Mouse (Mus musculus) heart, embryonic 13.5 days (tissue): Measurements from ENCODE around the gene Dtx3. TPM values are rescaled to one million over a fixed set of nuclear protein-coding genes. Genes with fewer than 3 reads are reported as not detected.
"Not testable (repeated sequence)": the region's sequence is repeated elsewhere in the genome, so short reads cannot be mapped to it uniquely, and the experiment has no call there.

Source experiments
- ATAC-seq: fragments of 200-750 bp; cut with Nextera tagmentation; 2 replicates; pipeline ENCODE4 v1.8.0; 2017; ENCODE audit warnings: moderate TSS enrichment; ENCODE audit not compliant: insufficient number of reproducible peaks, low FRiP score, low TSS enrichment; ENCODE audit errors: extremely low read depth
- H3K27ac ChIP-seq: fragments of 300-500 bp; sonication (generic); replicated peaks from 2 replicates; pipeline ENCODE4 v1.5.1; 2015; ENCODE audit warnings: moderate library complexity, mild to moderate bottlenecking, inconsistent platforms
- H3K27me3 ChIP-seq: fragments of 300-500 bp; sonication (generic); replicated peaks from 2 replicates; pipeline ENCODE4 v1.6.1; 2015; ENCODE audit warnings: mild to moderate bottlenecking, inconsistent platforms
- H3K36me3 ChIP-seq: fragments of 300-500 bp; sonication (generic); 2 replicates; pipeline ENCODE4 v1.6.1; 2015; ENCODE audit warnings: mild to moderate bottlenecking, inconsistent platforms
- H3K4me1 ChIP-seq: fragments of 300-500 bp; sonication (generic); 2 replicates; pipeline ENCODE4 v1.6.1; 2015; ENCODE audit warnings: inconsistent platforms
- H3K4me2 ChIP-seq: fragments of 300-500 bp; sonication (generic); 2 replicates; pipeline ENCODE4 v1.6.1; 2015; ENCODE audit warnings: inconsistent platforms, mild to moderate bottlenecking, moderate library complexity
- H3K4me3 ChIP-seq: fragments of 300-500 bp; sonication (generic); 2 replicates; pipeline ENCODE4 v1.5.1; 2015; ENCODE audit warnings: moderate library complexity, mild to moderate bottlenecking, inconsistent platforms
- H3K9ac ChIP-seq: fragments of 300-500 bp; sonication (generic); 2 replicates; pipeline ENCODE4 v1.6.1; 2015; ENCODE audit warnings: inconsistent platforms, mild to moderate bottlenecking, moderate library complexity
- H3K9me3 ChIP-seq: fragments of 300-500 bp; sonication (generic); 2 replicates; pipeline ENCODE4 v1.6.1; 2016; ENCODE audit warnings: inconsistent platforms
- WGBS: fragments of 180-500 bp; shearing (Covaris S2); methylation state at CpG from one replicate; pipeline ENCODE4 v1.1.7; 2015; ENCODE audit warnings: mixed read lengths; 5-methylcytosine and 5-hydroxymethylcytosine counted together
- polyA plus RNA-seq: library from polyadenylated mRNA; unstranded; fragments of >200 nt; fragmentation: Nextera tagmentation; extraction: Ambion mirVana; gene quantifications from 2 replicates; pipeline ENCODE4 v1.2.1, GENCODE M21; 2015

Gene Dtx3
- polyA plus RNA-seq, 1 experiment from 2014 or later: 65.2 TPM

DNA sequence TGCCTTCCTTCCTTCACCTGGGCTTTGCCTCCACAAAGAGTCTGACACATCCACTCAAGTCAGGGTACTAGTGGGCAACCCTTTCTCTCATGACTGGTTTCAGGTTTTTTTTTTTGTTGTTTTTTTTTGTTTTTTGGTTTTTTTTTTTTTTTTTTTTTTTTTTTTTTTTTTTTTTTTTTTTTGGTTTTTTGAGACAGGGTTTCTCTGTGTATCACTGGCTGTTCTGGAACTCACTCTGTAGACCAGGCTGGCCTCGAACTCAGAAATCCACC lies 3.5 kb downstream of the Dtx3 start:
- H3K4me2 ChIP-seq, H3K9ac ChIP-seq, ATAC-seq, H3K9me3 ChIP-seq, H3K27me3 ChIP-seq, H3K4me3 ChIP-seq: not testable (repeated sequence)
- 56% methylated on average over 1 of the region's 1 CpGs for WGBS
- Histone ChIP-seq H3K27ac (peak overlapping the region; percentile 50), H3K4me1 (peaks cover 72% of the 10 kb centered on the region), H3K36me3 (peaks cover 27% of the 10 kb centered on the region)

DNA sequence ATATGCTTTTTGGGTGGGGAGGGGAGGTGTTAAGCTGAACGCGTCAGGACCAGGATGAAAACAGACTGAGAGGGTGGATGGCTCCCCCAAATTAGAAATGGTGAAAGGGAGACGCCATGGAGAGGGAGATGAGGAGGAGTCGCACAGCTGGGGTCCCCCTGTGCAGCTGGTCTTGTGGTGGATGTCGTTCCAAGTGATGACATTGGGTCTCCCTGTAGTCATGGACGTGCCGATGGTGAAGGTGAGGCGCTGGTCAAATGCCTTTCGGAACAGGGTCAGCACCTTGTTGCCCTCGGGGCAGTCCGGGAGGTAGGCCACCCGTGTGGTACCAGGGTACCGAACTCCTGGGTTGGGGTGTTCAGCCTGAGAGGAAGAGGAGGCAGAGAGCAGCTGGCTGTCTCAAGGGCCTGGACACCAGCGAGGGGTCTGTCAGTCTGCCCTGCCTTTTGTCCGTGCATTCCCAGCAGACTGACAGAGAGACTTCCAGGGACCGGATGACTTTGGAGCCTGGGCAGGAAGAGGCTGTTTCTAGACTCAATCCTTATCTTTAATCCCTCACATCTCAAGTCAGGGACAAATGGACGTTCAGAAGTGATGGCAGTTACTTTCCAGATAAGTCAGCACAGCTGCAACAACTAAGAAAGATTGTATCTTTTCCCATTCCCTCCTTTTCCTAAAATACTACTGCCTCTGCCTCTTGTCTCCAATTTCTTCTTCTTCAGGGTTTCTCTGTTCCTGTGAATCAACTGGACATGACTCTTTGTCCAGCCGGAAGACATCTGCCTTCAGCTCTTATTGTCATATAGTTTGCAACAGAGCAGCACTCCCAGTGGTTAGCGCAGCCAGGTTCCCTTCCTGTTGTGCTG lies 4.1 kb downstream of the Dtx3 start:
- Histone ChIP-seq H3K27ac (peak overlapping the region; percentile 50), H3K27me3 (0 out of 2 replicates have a peak, but pooled peaks cover 6% of the 10 kb centered on the region), H3K9me3 (no peaks in the 10 kb centered on the region), H3K4me1 (peaks cover 66% of the 10 kb centered on the region), H3K36me3 (peaks cover 33% of the 10 kb centered on the region), H3K9ac (no peak overlapping the region), H3K4me3 (no peak overlapping the region), H3K4me2 (peak overlapping the region; percentile 98; the same call in 1 of the 2 replicates)
- 56% methylated on average over 19 of the region's 19 CpGs for WGBS
- no peak for ATAC-seq

DNA sequence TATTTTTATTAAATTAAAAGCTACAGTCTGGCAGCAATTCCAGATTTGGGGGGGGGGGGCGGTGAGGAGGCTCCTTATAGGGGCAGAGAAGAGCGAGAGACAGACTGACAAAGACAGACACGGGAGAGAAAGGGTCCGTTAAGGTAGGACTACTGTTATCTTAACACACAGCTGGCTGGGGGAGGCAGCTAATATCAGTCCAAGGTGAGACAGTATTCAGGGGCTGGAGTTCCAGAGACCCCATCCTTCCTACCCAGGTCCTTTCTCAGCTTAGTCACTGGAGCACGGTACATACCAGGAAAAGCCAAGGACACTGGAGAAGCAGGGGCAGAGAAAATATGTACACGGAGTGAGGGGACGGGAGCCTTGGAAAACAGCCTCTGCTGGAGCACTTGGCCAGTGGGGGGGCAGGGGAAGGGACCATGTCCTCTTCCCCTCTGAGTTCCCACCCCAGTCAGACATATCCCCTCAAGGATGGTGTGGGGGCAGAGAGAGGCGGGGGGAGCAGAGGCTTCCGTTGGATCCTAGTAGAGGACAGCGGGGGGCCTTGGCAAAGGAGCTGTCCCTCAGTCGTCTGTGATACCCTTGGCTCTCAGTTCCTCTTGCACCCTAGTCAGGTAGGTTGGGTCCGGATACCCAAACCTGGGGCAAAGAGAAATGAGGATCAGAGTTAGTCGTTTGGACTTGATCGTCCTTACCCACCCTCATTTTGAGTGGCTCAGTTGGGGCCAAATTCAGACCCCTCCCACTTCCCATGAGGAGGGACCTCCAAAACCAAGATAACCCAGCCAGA lies 4.9 kb downstream of the Dtx3 start:
- H3K4me3 ChIP-seq: peak overlapping the region; percentile 76
- H3K9ac ChIP-seq: peak overlapping the region; percentile 89
- H3K4me2 ChIP-seq: peak overlapping the region; percentile 98
- H3K36me3 ChIP-seq: peaks cover 40% of the 10 kb centered on the region
- peaks cover 63% of the 10 kb centered on the region for H3K4me1 ChIP-seq
- WGBS: 37% methylated on average over 14 of the region's 14 CpGs
- H3K9me3 ChIP-seq: no peaks in the 10 kb centered on the region
- no peak for ATAC-seq
- peak overlapping the region; percentile 77 for H3K27ac ChIP-seq
- peaks cover 7% of the 10 kb centered on the region for H3K27me3 ChIP-seq

DNA sequence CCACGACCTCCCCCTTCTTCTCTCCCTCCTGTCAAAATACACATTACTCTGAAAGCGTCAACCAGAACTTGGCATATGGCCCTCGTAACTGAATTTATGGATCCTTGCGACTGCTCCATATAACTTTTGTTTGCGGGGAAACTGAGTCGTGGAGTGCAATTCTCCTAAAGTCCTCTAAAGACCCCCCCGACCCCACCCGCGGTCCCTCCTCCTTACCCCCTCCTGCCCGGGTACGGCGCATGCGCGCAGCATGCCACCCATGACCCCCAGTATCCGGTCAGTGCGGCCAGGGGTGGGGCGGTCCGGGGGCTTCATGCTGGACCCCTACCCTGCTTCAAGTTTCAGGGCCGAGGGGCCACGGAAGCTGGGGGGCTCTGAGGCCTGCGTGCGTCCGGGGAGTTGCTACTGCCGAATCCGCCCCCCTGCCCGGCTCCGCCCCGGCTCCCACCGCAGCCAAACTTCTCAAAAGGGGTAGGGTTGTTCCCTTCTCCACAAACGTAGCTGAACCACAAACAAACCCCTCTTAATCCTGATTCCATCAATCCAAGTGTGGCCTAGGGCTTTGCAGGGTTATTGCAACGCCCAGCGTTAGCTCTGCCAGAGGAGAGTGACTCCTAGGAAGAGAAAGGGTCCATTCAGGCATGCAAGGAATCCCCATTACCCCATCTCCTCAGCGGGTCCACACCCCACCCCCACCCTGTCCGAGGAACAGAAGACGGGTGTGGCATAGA lies 5.7 kb downstream of the Dtx3 start, which contains the start of gene Arhgef25:
Gene Arhgef25 (minus strand): TSS at position 433 of the 731 bp plus-strand sequence.
- Histone ChIP-seq H3K9me3 (no peaks in the 10 kb centered on the region), H3K4me2 (peak within 1 kb of the TSS; percentile 98), H3K4me3 (peak within 1 kb of the TSS; percentile 76), H3K27ac (peak within 1 kb of the TSS; percentile 77), H3K36me3 (peaks cover 46% of the 10 kb centered on the region), H3K27me3 (peaks cover 14% of the 10 kb centered on the region), H3K9ac (peak within 1 kb of the TSS; percentile 89), H3K4me1 (peaks cover 60% of the 10 kb centered on the region)
- ATAC-seq: no peak
- 4% methylated on average over 35 of the region's 35 CpGs for WGBS

DNA sequence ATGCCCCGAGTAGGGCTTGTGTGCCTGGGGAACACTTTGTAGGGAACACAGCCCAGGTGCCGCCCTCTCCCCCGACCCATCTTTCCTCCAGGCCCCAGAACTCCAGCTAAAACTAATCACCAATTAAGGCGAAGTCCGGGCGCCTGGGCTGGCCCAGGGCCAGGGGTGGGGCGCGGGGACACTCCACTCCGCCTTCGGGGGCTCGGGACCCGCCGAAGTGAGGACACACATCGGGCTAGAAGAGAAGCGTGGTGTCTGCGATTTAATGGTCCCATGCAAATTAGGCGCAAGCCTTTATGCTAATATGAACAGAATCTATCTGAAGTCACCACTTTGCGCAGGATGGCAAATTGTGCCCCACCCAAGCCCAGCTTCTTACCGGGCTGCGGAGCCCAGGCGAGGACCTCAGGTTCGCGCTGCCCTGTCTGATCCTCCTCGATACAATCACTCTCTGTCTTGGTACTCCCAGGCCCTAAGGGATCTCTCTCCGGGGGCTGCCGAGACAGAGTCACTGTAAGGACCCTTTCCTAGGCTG lies 6.3 kb downstream of the Dtx3 start:
- peaks cover 50% of the 10 kb centered on the region for H3K36me3 ChIP-seq
- H3K27ac ChIP-seq: peak overlapping the region; percentile 77
- H3K9ac ChIP-seq: peak overlapping the region; percentile 89
- H3K4me2 ChIP-seq: peak overlapping the region; percentile 98
- peak; percentile 0; the same call in 1 of the 2 replicates for ATAC-seq
- under 1% methylated on average over 26 of the region's 26 CpGs for WGBS
- H3K27me3 ChIP-seq: peaks cover 21% of the 10 kb centered on the region
- H3K4me3 ChIP-seq: peak overlapping the region; percentile 76
- peaks cover 55% of the 10 kb centered on the region for H3K4me1 ChIP-seq
- no peaks in the 10 kb centered on the region for H3K9me3 ChIP-seq

DNA sequence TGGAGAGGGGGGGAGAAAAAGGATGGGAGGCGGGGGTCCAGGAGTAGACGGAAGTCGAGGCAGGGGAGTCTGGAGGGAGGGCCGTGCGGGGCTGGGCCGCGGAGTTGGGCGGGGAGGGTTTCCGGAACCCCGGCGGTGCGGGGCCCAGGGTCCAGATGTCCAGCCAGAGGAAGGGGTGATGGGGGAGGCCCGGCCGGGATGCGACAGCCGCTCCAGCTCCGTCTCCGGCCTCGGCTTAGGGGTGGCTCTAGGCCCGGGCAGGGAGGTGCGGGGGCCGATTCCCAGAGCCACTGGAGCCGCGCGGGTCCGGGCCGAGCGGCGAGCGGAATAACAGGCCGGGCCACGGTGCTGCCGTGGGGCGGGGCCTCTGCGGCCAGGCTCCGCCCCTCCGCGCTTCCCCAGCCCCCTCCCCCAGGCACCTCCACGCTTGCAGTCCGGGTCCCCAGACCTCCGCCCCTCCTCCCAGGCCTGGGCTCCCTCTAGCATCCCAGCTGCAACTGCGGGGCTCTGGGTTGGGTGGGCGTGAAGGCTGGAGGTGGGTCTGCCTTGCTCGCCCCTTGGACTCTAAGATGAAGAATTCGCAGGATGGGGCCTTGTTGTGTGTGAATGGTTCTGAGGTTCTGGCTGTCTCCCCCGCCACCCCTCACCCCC lies 6.9 kb downstream of the Dtx3 start:
- Histone ChIP-seq H3K9me3 (no peaks in the 10 kb centered on the region), H3K36me3 (peaks cover 50% of the 10 kb centered on the region), H3K27ac (peak overlapping the region; percentile 77), H3K4me3 (peak overlapping the region; percentile 76), H3K9ac (peak overlapping the region; percentile 89), H3K4me2 (peak overlapping the region; percentile 98), H3K4me1 (peaks cover 60% of the 10 kb centered on the region), H3K27me3 (peaks cover 27% of the 10 kb centered on the region)
- peak; percentile 85 for ATAC-seq
- under 1% methylated on average over 41 of the region's 46 CpGs for WGBS

DNA sequence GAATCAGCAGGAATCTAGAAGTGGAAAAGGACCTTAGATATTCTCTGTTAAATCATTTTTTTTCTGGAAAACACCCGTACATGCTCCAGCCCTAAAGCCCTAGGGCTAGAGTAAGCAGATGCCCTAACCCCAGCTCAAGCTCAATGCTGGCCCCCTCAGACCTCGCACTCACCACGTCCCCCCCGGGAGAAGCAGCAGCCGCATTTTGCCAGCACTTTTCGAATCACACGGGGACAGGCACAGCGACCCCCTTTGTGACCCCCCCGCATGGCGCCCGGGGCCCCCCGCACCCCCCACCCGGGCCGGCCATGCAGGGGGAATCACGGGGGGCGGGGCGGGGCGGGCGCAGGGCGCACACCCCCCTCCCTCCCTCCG lies 7.5 kb downstream of the Dtx3 start:
- WGBS: 3% methylated on average over 20 of the region's 21 CpGs
- H3K9me3 ChIP-seq: no peaks in the 10 kb centered on the region
- H3K4me3 ChIP-seq: peak overlapping the region; percentile 76
- H3K27ac ChIP-seq: peak overlapping the region; percentile 77
- H3K9ac ChIP-seq: peak overlapping the region; percentile 89
- peaks cover 32% of the 10 kb centered on the region for H3K27me3 ChIP-seq
- ATAC-seq: no peak
- peaks cover 47% of the 10 kb centered on the region for H3K36me3 ChIP-seq
- peak overlapping the region; percentile 98 for H3K4me2 ChIP-seq
- H3K4me1 ChIP-seq: peaks cover 60% of the 10 kb centered on the region

DNA sequence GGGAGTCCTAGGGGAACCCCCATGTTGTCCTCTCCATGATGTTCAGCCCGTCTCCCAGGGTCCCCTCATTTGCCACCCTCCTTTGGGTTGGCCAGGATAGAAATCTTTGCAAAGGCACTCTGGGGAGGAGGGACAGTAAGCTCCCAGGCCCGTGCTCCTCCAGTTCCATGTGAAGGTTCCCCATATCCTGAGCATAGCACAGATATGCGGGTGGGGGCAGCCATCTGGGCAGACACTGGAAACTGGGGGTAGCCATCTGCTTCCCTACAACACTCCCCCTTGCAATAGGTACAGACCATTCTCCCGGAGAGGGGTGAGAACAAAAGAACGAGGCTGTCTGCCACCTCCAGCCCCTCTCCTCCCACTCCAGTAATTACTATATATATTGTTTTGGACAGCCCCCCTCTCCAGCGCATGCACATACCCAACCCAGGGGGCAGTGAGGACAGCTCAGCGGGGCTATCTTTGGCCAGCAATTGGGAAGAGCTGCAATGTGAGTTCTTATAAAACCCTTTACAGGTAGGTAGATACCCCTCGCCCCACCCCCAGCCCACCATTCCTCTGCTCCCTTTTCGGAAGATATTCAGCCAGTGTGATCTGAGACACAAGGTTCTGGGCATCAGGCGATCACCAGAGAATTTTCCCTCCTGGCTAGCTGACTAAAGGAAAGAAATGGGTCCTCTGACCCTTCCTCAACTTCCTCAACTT lies 8.0 kb downstream of the Dtx3 start:
- peak overlapping the region; percentile 98 for H3K4me2 ChIP-seq
- peaks cover 47% of the 10 kb centered on the region for H3K36me3 ChIP-seq
- H3K9me3 ChIP-seq: no peaks in the 10 kb centered on the region
- peak overlapping the region; percentile 89 for H3K9ac ChIP-seq
- WGBS: 46% methylated on average over 10 of the region's 10 CpGs
- peak overlapping the region; percentile 77; the same call in 1 of the 2 replicates for H3K27ac ChIP-seq
- no peak for ATAC-seq
- peak overlapping the region; percentile 76 for H3K4me3 ChIP-seq
- peaks cover 37% of the 10 kb centered on the region for H3K27me3 ChIP-seq
- H3K4me1 ChIP-seq: peaks cover 56% of the 10 kb centered on the region

DNA sequence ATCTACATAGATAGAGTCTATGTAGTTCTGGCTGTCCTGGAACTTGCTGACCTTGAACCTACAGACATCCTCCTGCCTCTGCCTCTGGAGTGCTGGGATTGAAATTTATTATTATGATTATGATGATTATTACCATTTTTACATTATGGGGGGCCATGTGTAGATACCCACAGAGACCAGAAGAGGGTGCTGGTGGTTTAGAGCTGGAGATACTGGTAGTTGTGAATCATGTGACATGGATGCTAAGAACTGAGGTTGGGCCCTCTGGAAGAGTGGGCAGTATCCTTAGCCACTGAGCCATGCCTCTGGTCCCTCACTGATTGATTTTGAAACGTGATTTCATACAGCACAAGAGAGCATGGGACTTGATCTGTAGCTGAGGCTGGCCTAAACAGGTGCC lies 9.1 kb downstream of the Dtx3 start:
- Histone ChIP-seq H3K27me3 (peaks cover 48% of the 10 kb centered on the region), H3K4me1 (peaks cover 48% of the 10 kb centered on the region), H3K36me3 (peaks cover 41% of the 10 kb centered on the region), H3K4me2 (no peak overlapping the region), H3K9me3 (no peaks in the 10 kb centered on the region), H3K27ac (no peak overlapping the region), H3K4me3 (no peak overlapping the region), H3K9ac (no peak overlapping the region)
- no peak for ATAC-seq
- 74% methylated on average over 1 of the region's 1 CpGs for WGBS

DNA sequence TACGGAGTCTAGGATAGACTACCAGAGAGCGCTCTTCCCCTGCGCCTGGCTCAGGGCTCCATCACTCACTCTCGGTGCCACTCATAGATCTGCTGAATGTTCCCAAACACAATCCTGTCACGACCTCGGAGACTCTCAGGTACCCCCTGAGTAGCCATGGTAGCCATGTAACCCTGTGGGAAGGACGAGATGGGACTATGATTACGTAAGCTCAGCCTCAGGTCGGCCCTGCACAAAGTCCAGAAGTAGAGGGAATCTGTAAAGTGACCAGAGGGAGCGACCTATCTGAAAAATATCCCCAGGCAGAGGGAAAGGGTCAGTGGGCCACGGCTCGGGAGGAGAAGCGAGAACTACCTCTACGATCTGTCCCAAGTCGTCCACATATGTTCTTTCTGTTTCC lies 10.0 kb downstream of the Dtx3 start:
- Histone ChIP-seq H3K9me3 (no peaks in the 10 kb centered on the region), H3K4me1 (peaks cover 40% of the 10 kb centered on the region), H3K4me3 (no peak overlapping the region), H3K36me3 (peaks cover 33% of the 10 kb centered on the region), H3K27me3 (peaks cover 57% of the 10 kb centered on the region), H3K9ac (no peak overlapping the region), H3K27ac (no peak overlapping the region), H3K4me2 (no peak overlapping the region)
- no peak for ATAC-seq
- 80% methylated on average over 15 of the region's 15 CpGs for WGBS
